ENCODE assay signal across 19 mouse cellular contexts in genomic region chr9:111372079-111372478, GRCm38 (mm10).
"Had no signal": no experiment of that assay in that cellular context is flagged by ENCODE, and none has a peak within 500 bp of the region (broad histone marks: within the 10 kb centered on the region; RNA-seq: fewer than 3 reads in every experiment).

No protein-coding gene starts in this region.

- DNase-seq: liver, postnatal 0 days; lung, adult 2 months; lung, postnatal 14 days; lung, postnatal 36 days; midbrain, embryonic 14.5 days; right cerebral cortex, postnatal 14 days; thymus, adult 2 months; thymus, postnatal 14 days; thymus, postnatal 36 days had no signal

- ATAC-seq: liver, postnatal 0 days; lung, postnatal 0 days; midbrain, embryonic 16.5 days had no signal

- H3K36me3 ChIP-seq: liver, embryonic 15.5 days; lung, embryonic 15.5 days; neural tube, embryonic 12.5 days; stomach, embryonic 15.5 days had no signal

- H3K9ac ChIP-seq: liver, embryonic 15.5 days; liver, postnatal 0 days; lung, embryonic 15.5 days; neural tube, embryonic 12.5 days; stomach, embryonic 15.5 days had no signal

- H3K27me3 ChIP-seq: liver, embryonic 15.5 days; lung, embryonic 15.5 days; neural tube, embryonic 12.5 days; stomach, embryonic 15.5 days had no signal

- H3K27ac ChIP-seq: liver, embryonic 15.5 days; lung, embryonic 15.5 days; macrophage; neural tube, embryonic 12.5 days; stomach, embryonic 15.5 days; stomach, postnatal 0 days had no signal

- H3K4me1 ChIP-seq: liver, embryonic 15.5 days; lung, embryonic 15.5 days; megakaryocyte, embryonic 14.5 days; neural tube, embryonic 12.5 days; stomach, embryonic 15.5 days had no signal

- H3K4me3 ChIP-seq: liver, embryonic 15.5 days; lung, embryonic 15.5 days; megakaryocyte, embryonic 14.5 days; neural tube, embryonic 12.5 days; stomach, embryonic 15.5 days had no signal

- H3K9me3 ChIP-seq: liver, embryonic 15.5 days; lung, embryonic 15.5 days; megakaryocyte, embryonic 14.5 days; neural tube, embryonic 12.5 days; stomach, embryonic 15.5 days had no signal

- H3K4me2 ChIP-seq: liver, embryonic 15.5 days; lung, embryonic 15.5 days; midbrain, embryonic 11.5 days; neural tube, embryonic 12.5 days; stomach, embryonic 15.5 days had no signal
